Mouse (Mus musculus): ENCODE measurements around the gene Pdcd1lg2. TPM values are rescaled to one million over a fixed set of nuclear protein-coding genes. Genes with fewer than 3 reads are reported as not detected.

Gene Pdcd1lg2
- polyA plus RNA-seq, 1 experiment from 2014 or later, result not detected

DNA sequence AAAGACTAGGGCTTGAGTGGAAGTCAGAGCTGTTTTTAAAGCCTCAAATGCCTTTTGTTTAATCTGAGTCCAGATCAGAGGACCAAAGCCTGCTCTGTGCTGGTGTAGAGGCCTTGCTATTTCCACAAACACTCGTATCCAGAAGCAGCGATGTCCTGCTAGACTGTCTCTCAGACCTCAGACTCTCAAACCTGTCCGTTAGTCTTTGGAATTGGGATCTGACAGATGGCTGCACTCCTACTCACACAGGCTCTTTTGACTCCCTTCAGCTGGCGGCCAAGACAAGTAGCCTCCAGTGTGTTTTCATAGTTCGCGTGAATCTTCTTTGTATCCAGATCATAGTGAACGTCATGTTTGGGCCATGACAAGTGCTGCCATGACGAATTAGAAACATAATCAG lies 39.7 kb downstream of the Pdcd1lg2 start:
- WGBS, result 75% methylated on average over 8 of the region's 8 CpGs
- Histone ChIP-seq H3K9me3 (peaks cover 10% of the 10 kb centered on the region), H3K27ac (replicated peaks) (no peak overlapping the region)

DNA sequence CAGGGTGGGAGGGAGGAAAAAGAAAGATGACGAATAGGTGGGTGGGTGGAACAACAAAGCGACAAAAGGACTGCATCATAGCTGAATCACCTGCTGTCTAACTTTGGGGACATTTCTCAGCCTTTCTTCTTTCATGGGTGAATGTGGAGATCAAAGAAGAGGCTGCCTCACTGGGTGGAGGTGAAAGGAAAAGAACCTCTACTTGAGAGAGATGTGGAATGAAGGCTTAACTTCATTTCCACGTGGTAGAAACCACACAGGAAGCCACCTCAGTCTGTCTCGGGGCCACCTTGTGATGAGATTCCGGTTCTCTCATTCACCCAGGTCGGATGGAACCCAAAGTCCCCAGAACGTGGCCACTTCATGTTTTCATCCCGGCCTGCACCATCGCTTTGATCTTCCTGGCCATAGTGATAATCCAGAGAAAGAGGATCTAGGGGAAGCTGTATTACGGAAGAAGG lies 43.5 kb downstream of the Pdcd1lg2 start:
- H3K9me3 ChIP-seq, result peaks cover 10% of the 10 kb centered on the region
- no peak overlapping the region for H3K4me2 ChIP-seq
- H3K9ac ChIP-seq, result no peak overlapping the region
- 73% methylated on average over 10 of the region's 10 CpGs for WGBS
- H3K4me1 ChIP-seq, result no peaks in the 10 kb centered on the region
- no peak overlapping the region for H3K4me3 ChIP-seq
- ATAC-seq (ENCODE audit: extremely low read depth, insufficient number of reproducible peaks, low FRiP score, low TSS enrichment), result no peak
- no peaks in the 10 kb centered on the region for H3K27me3 ChIP-seq (replicated peaks)
- H3K27ac ChIP-seq (replicated peaks), result no peak overlapping the region
- H3K36me3 ChIP-seq, result no peaks in the 10 kb centered on the region

More for the DNA sequence above, 39.7 kb downstream of the Pdcd1lg2 start:
- no peaks in the 10 kb centered on the region for H3K36me3 ChIP-seq
- no peak for ATAC-seq (ENCODE audit: extremely low read depth, insufficient number of reproducible peaks, low FRiP score, low TSS enrichment)
- no peaks in the 10 kb centered on the region for H3K27me3 ChIP-seq (replicated peaks)
- no peak overlapping the region for H3K9ac ChIP-seq
- H3K4me1 ChIP-seq, result no peaks in the 10 kb centered on the region
- H3K4me3 ChIP-seq, result no peak overlapping the region
- H3K4me2 ChIP-seq, result no peak overlapping the region

DNA sequence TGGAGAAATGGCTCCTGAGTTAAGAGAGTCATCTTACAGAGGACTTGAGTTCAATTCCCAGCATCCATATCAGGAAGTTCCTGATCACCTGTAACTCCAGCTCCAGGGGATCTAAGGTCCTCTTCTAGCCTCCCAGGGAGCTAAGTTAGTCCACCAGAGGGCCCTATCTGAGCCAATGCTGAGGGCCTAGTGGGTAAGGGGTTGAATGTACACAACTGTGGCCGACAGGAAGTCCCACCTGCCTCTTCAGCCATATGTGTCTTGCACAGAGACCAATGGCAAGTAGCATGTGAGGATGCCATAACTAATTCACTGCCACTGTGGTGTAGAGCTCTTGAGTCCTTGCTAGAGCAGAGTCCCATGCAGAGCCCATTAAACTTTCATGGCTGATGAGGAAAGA lies 44.4 kb downstream of the Pdcd1lg2 start:
- Histone ChIP-seq H3K9ac (no peak overlapping the region), H3K4me2 (no peak overlapping the region), H3K9me3 (peaks cover 10% of the 10 kb centered on the region), H3K36me3 (no peaks in the 10 kb centered on the region), H3K4me1 (no peaks in the 10 kb centered on the region), H3K4me3 (no peak overlapping the region), H3K27ac (replicated peaks) (no peak overlapping the region), H3K27me3 (replicated peaks) (no peaks in the 10 kb centered on the region)
- ATAC-seq (ENCODE audit: extremely low read depth, insufficient number of reproducible peaks, low FRiP score, low TSS enrichment), result no peak
- WGBS, result 66% methylated on average over 1 of the region's 1 CpGs

DNA sequence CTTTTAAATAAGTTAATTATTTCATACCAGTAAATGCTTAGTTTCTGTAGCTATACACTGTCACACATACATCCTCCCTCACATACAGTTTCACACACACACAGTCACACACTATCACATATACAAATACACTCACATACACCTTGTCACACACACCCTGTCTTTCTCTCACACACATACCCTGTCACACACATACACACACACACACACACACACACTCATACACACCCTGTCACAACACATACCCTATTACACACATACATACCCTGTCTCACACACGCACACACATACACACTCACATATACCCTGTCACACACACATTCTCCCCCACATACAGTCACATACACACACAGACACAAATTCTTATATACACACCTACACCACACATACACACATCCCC lies 47.3 kb downstream of the Pdcd1lg2 start:
- Histone ChIP-seq H3K4me3 (no peak overlapping the region), H3K9me3 (no peaks in the 10 kb centered on the region), H3K27me3 (replicated peaks) (no peaks in the 10 kb centered on the region), H3K4me1 (no peaks in the 10 kb centered on the region), H3K27ac (replicated peaks) (no peak overlapping the region), H3K36me3 (no peaks in the 10 kb centered on the region), H3K4me2 (no peak overlapping the region), H3K9ac (no peak overlapping the region)
- ATAC-seq (ENCODE audit: extremely low read depth, insufficient number of reproducible peaks, low FRiP score, low TSS enrichment), result no peak
- WGBS, result 83% methylated on average over 1 of the region's 1 CpGs

DNA sequence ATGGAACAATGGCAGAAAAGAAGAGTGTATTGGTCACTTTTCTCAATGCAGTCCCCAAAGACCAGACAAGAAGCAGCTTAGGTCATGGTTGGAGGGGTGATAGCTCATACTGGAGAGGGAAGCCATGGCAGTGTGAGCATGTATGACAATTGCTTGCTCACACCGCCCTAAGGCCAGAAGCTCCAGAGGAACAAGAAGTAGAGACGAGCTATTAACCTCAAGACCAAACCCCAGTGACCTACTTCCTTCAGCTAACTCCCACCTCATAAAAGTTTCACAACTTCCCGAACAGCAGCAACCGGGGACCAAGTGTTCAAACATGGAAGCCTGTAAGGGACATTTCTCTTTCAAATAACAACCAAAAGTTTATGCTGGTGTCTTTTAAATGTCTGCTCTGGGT lies 51.7 kb downstream of the Pdcd1lg2 start:
- no peak overlapping the region for H3K4me3 ChIP-seq
- no peaks in the 10 kb centered on the region for H3K27me3 ChIP-seq (replicated peaks)
- H3K4me2 ChIP-seq, result no peak overlapping the region
- H3K27ac ChIP-seq (replicated peaks), result no peak overlapping the region
- H3K4me1 ChIP-seq, result no peaks in the 10 kb centered on the region; the same call in 1 of the 2 replicates
- H3K36me3 ChIP-seq, result no peaks in the 10 kb centered on the region
- H3K9me3 ChIP-seq, result no peaks in the 10 kb centered on the region
- 72% methylated on average over 4 of the region's 4 CpGs for WGBS
- H3K9ac ChIP-seq, result no peak overlapping the region
- ATAC-seq (ENCODE audit: extremely low read depth, insufficient number of reproducible peaks, low FRiP score, low TSS enrichment), result no peak

DNA sequence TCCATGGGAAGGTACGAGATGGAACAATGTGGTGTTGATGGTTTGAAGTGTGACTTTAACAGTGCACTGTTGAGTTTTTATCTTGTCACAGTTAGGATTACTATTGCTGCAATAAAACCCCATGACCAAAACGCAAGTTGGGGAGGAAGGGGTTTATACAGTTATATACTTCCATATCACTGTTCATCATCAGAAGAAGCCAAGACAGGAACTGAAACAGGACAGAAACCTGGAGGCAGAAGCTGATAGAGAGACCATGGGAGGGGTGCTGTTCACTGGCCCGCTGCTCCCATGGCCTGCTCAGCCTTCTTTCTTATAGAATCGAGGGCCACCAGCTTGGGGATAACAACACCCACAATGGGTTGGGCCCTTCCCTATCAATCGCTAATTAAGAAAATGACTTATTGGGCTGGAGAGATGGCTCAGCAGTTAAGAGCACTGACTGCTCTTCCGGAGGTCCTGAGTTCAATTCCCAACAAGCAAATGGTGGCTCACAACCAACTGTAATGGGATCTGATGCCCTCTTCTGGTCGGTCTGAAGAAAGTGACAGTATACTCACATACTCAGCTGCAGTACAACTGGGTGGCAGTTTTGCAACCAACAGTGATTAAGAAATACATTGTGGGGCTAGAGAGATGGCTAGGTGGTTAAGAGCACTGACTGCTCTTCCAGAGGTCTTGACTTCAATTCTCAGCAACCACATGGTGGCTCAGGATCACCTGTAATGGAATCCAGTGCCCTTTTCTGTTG lies 53.1 kb downstream of the Pdcd1lg2 start:
- Histone ChIP-seq H3K9me3 (no peaks in the 10 kb centered on the region), H3K4me3 (no peak overlapping the region), H3K4me2 (no peak overlapping the region), H3K36me3 (no peaks in the 10 kb centered on the region), H3K4me1 (peaks cover 7% of the 10 kb centered on the region), H3K27me3 (replicated peaks) (no peaks in the 10 kb centered on the region), H3K27ac (replicated peaks) (no peak overlapping the region), H3K9ac (no peak overlapping the region)
- no peak for ATAC-seq (ENCODE audit: extremely low read depth, insufficient number of reproducible peaks, low FRiP score, low TSS enrichment)
- WGBS, result 88% methylated on average over 7 of the region's 7 CpGs

DNA sequence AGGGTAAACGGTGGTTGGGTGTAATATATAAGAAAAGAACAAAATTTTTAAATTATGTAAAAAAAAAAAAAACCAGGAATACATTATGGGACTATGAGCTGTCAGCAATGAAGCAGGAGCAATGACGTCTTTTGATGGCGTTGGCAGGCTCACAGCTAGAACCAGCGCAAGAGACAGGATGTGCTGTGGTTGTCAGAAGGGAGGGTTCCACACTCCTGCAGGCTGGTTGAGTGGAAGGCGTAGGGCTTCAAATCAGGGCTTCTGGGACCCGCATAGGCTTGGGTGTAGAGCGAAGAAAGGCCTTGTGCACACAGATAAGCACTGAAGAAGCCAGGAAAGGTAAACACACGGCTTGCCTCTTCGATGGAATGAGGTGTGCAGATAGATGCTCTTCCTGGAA lies 56.1 kb downstream of the Pdcd1lg2 start:
- 80% methylated on average over 9 of the region's 9 CpGs for WGBS

DNA sequence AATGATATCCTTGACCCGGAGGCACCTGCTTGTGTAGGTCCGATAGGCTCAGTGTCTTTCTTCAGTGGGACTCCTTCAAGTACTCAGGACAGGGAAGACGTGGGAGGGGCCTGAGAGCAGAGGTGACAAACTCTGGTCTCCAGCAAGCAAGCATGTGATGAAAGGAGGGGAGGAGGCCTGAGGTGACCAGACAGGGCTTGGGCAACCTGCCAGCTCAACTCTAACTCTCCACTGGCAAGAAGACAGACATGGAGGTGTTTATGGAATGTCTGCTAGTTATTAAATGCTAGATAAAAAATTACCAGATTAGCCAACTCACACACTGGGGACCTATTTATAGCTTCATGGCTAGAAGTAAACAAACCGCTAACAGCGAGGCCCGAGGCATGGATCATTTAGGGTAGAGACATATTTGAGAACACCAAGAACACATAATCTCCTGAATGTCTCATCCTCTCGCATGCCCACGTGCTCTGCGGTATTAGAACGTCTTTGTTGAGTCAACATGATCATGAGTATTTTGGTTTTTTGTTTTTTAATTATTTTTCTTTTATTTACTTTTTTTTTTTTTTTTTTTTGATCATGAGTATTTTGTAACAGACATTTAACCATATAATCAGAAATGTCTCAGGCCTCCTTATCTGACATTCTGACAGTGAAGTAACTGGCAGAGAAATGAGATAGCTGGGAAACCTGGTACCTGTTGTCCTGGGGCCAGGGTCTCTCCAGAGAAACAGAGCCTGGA lies 58.4 kb downstream of the Pdcd1lg2 start:
- Histone ChIP-seq H3K27me3 (replicated peaks) (no peaks in the 10 kb centered on the region), H3K4me3 (no peak overlapping the region), H3K4me1 (peaks cover 52% of the 10 kb centered on the region), H3K9me3 (no peaks in the 10 kb centered on the region), H3K27ac (replicated peaks) (peak overlapping the region; percentile 88), H3K4me2 (peak overlapping the region; percentile 30), H3K36me3 (no peaks in the 10 kb centered on the region), H3K9ac (no peak overlapping the region)
- WGBS, result 29% methylated on average over 10 of the region's 10 CpGs
- ATAC-seq (ENCODE audit: extremely low read depth, insufficient number of reproducible peaks, low FRiP score, low TSS enrichment), result peak; percentile 38

More for the DNA sequence above, 56.1 kb downstream of the Pdcd1lg2 start:
- Histone ChIP-seq H3K9ac (no peak overlapping the region), H3K4me2 (no peak overlapping the region), H3K27me3 (replicated peaks) (no peaks in the 10 kb centered on the region), H3K4me1 (peaks cover 37% of the 10 kb centered on the region), H3K27ac (replicated peaks) (no peak overlapping the region), H3K4me3 (no peak overlapping the region), H3K36me3 (no peaks in the 10 kb centered on the region), H3K9me3 (no peaks in the 10 kb centered on the region)
- ATAC-seq (ENCODE audit: extremely low read depth, insufficient number of reproducible peaks, low FRiP score, low TSS enrichment), result no peak

DNA sequence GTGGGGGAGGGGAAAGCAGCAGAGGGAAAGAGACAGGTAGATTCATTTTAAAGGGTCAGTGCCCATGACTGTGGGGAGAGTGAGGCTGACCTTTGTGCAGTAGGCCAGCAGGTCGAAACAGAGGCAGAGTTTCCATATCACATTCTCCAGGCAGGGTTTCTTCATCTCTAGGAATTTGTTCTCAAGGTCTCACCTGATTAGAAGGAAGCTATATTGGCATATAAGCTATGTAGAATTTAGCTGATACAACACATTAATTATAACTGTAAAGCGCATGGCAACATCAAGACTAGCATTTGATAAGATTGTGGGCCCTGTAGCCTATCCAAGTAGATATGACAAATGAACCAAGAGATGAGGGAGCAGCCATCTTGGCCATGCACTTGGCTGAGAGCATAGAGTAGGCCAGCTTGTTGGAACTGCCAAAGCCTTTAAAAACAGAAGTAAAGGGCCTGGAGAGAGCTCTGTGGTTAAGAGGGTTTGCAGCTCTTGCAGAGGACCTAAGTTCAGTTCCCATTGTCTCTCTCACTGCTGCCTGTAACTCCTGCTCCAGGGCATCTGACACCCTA lies 59.1 kb downstream of the Pdcd1lg2 start:
- Histone ChIP-seq H3K9me3 (no peaks in the 10 kb centered on the region), H3K27me3 (replicated peaks) (no peaks in the 10 kb centered on the region), H3K4me3 (no peak overlapping the region), H3K4me2 (no peak overlapping the region), H3K36me3 (no peaks in the 10 kb centered on the region), H3K4me1 (peaks cover 52% of the 10 kb centered on the region), H3K27ac (replicated peaks) (peak overlapping the region; percentile 88), H3K9ac (no peak overlapping the region)
- ATAC-seq (ENCODE audit: extremely low read depth, insufficient number of reproducible peaks, low FRiP score, low TSS enrichment), result no peak
- WGBS, result 48% methylated on average over 2 of the region's 2 CpGs

DNA sequence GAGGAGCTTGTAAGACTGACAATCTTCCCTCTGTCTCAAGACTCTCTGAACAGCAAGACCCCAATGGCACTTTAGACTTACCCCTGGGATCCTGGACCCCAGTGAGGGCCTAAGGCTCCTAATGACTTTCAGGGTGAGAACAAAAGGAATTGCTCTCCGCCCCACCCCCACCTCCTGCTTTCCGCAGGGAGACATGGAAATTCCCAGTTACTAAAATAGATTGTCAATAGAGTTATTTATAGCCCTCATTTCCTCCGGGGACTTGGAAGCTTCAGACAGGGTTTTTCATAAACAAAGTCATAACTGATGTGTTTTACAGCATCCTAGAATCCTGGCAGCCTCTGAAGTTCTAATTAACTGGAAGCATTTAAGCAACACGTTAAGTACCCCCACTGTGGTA lies 59.9 kb downstream of the Pdcd1lg2 start:
- Histone ChIP-seq H3K4me3 (no peak overlapping the region), H3K27me3 (replicated peaks) (no peaks in the 10 kb centered on the region), H3K4me1 (peaks cover 52% of the 10 kb centered on the region), H3K4me2 (peak overlapping the region; percentile 53), H3K36me3 (no peaks in the 10 kb centered on the region), H3K9me3 (no peaks in the 10 kb centered on the region), H3K27ac (replicated peaks) (peak overlapping the region; percentile 88), H3K9ac (0 out of 2 replicates have a peak overlapping the region, but pooled peaks have one; percentile 21)
- no peak for ATAC-seq (ENCODE audit: extremely low read depth, insufficient number of reproducible peaks, low FRiP score, low TSS enrichment)
- 16% methylated on average over 4 of the region's 4 CpGs for WGBS

DNA sequence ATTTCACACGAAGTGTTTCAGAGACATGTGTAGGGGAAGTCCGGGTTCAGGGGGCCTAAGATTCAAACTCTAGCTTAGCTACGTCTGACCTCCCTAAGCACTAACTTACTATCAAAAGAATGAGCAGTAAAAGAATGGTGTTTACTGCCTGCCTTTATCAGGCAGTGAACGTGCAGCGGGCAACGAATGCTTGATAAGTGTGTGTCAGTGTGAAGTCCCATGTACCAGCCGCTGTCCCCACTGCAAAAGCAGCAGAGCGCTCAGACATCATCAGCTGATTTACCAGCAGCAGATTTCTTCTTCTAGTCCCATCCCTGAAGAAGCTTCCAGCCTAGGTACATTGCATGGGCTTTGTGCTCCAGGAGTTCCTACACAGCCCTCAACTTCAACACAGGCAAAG lies 61.7 kb downstream of the Pdcd1lg2 start:
- H3K27ac ChIP-seq (replicated peaks), result peak overlapping the region; percentile 34
- ATAC-seq (ENCODE audit: extremely low read depth, insufficient number of reproducible peaks, low FRiP score, low TSS enrichment), result no peak
- H3K4me2 ChIP-seq, result no peak overlapping the region
- H3K36me3 ChIP-seq, result no peaks in the 10 kb centered on the region
- WGBS, result 42% methylated on average over 8 of the region's 8 CpGs
- peaks cover 52% of the 10 kb centered on the region for H3K4me1 ChIP-seq
- no peak overlapping the region for H3K4me3 ChIP-seq
- H3K27me3 ChIP-seq (replicated peaks), result no peaks in the 10 kb centered on the region
- H3K9me3 ChIP-seq, result no peaks in the 10 kb centered on the region
- H3K9ac ChIP-seq, result no peak overlapping the region

Measured in heart, embryonic 13.5 days (tissue).